Mouse (Mus musculus) kidney, adult 2 months (tissue): ENCODE measurements around the gene Mms22l. TPM values are rescaled to one million over a fixed set of nuclear protein-coding genes. Genes with fewer than 3 reads are reported as not detected.

ENCODE experiments used
- DNase-seq: peaks from one replicate; pipeline ENCODE4 v3.0.0; 2021
- H3K27ac ChIP-seq: fragments of 200-500 bp; 2 replicates; pipeline ENCODE4 v1.5.1; 2012; ENCODE audit warnings: low read depth, low read length, control low read depth, inconsistent platforms; ENCODE audit not compliant: insufficient read depth
- H3K27me3 ChIP-seq: fragments of 200-500 bp; replicated peaks from 2 replicates; pipeline ENCODE4 v1.6.1; 2012; ENCODE audit warnings: mild to moderate bottlenecking, moderate library complexity, low read length, inconsistent platforms; ENCODE audit not compliant: control insufficient read depth, insufficient read depth
- H3K36me3 ChIP-seq: fragments of 200-500 bp; 2 replicates; pipeline ENCODE4 v1.6.1; 2012; ENCODE audit warnings: mild to moderate bottlenecking, moderate library complexity, low read length, inconsistent platforms; ENCODE audit not compliant: control insufficient read depth, insufficient read depth
- H3K4me1 ChIP-seq: fragments of 200-500 bp; 2 replicates; pipeline ENCODE4 v1.6.1; 2011; ENCODE audit warnings: low read length; ENCODE audit not compliant: control insufficient read depth, insufficient read depth
- H3K4me3 ChIP-seq: fragments of 200-500 bp; 2 replicates; pipeline ENCODE4 v1.5.1; 2011; ENCODE audit warnings: mild to moderate bottlenecking, low read depth, low read length, control low read depth; ENCODE audit not compliant: insufficient read depth
- CTCF ChIP-seq: fragments of 200-500 bp; conservative IDR thresholded peaks from 2 replicates; pipeline ENCODE4 v1.5.1; 2011; ENCODE audit warnings: low read depth, mild to moderate bottlenecking, control low read depth, low read length, moderate library complexity, mixed read lengths; ENCODE audit not compliant: insufficient read depth, insufficient read length
- POLR2A ChIP-seq: fragments of 200-500 bp; IDR thresholded peaks from one replicate; pipeline ENCODE4 v1.6.1; 2011; ENCODE audit warnings: low read depth, low read length, control low read depth
- WGBS: fragments of 180-500 bp; shearing (Covaris S2); methylation state at CpG from one replicate; pipeline ENCODE4 v1.1.7; 2018; 5-methylcytosine and 5-hydroxymethylcytosine counted together
- polyA plus RNA-seq: library from polyadenylated mRNA; depleted of rRNA; stranded (reverse); fragments of >200 nt; gene quantifications from 2 replicates; pipeline ENCODE4 v1.2.3, GENCODE M21; 2012

Mms22l gene
- polyA plus RNA-seq, 1 experiment: 1.1 TPM

GRCm38 (mm10) chr4:24556116-24556820 lies 60.0 kb downstream of the Mms22l start:
- no peak overlapping the region for H3K4me3 ChIP-seq
- no peaks in the 10 kb centered on the region for H3K27me3 ChIP-seq
- no peak for TF ChIP-seq CTCF
- TF ChIP-seq POLR2A: no peak
- no peaks in the 10 kb centered on the region for H3K36me3 ChIP-seq
- WGBS: 47% methylated on average over 6 of the region's 6 CpGs
- DNase-seq: no peak
- no peaks in the 10 kb centered on the region for H3K4me1 ChIP-seq
- H3K27ac ChIP-seq: no peak overlapping the region

GRCm38 (mm10) chr4:24557149-24557548 lies 60.9 kb downstream of the Mms22l start:
- Histone ChIP-seq H3K4me3 (no peak overlapping the region), H3K27me3 (no peaks in the 10 kb centered on the region), H3K27ac (no peak overlapping the region), H3K4me1 (no peaks in the 10 kb centered on the region), H3K36me3 (no peaks in the 10 kb centered on the region)
- no peak for DNase-seq
- 88% methylated on average over 4 of the region's 4 CpGs for WGBS
- no peak for TF ChIP-seq POLR2A
- no peak for TF ChIP-seq CTCF

- no peak for DNase-seq
- no peak overlapping the region for H3K27ac ChIP-seq
- TF ChIP-seq POLR2A: no peak
- TF ChIP-seq CTCF: no peak
- 69% methylated on average over 6 of the region's 6 CpGs for WGBS
- H3K36me3 ChIP-seq: no peaks in the 10 kb centered on the region
- H3K4me3 ChIP-seq: no peak overlapping the region
- no peaks in the 10 kb centered on the region for H3K4me1 ChIP-seq
- no peaks in the 10 kb centered on the region for H3K27me3 ChIP-seq
Measured at GRCm38 (mm10) chr4:24568026-24568425, 71.8 kb downstream of the Mms22l start.

- no peaks in the 10 kb centered on the region for H3K4me1 ChIP-seq
- no peak for DNase-seq
- 82% methylated on average over 7 of the region's 7 CpGs for WGBS
- no peak overlapping the region for H3K27ac ChIP-seq
- no peaks in the 10 kb centered on the region for H3K27me3 ChIP-seq
- no peak overlapping the region for H3K4me3 ChIP-seq
- no peaks in the 10 kb centered on the region for H3K36me3 ChIP-seq
- no peak for TF ChIP-seq CTCF
- TF ChIP-seq POLR2A: no peak
Measured at GRCm38 (mm10) chr4:24568989-24569556, 72.8 kb downstream of the Mms22l start.

DNA sequence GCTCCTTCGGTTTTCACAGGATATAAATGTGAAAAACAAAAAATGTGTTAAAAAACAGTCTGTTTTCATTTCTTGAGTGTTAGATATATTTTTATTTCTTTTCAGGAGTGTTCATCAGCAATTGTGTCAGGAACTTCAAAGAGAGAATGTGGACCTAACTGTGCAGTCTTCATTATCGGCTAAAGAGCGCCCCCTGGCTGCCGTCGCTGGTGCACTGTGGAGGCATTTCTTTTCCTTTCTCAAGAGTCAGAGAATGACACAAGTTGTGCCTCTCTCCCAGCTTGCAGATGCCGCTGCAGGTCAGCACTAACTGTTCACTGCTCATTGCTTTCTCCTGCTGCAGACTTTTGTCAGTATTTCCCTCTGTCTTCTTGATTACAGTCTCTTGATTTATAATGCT lies 78.0 kb downstream of the Mms22l start:
- TF ChIP-seq POLR2A (no peak), CTCF (peak; percentile 92)
- H3K4me1 ChIP-seq: no peaks in the 10 kb centered on the region
- no peak overlapping the region for H3K4me3 ChIP-seq
- WGBS: 16% methylated on average over 6 of the region's 6 CpGs
- peak; percentile 72 for DNase-seq
- no peaks in the 10 kb centered on the region for H3K27me3 ChIP-seq
- H3K36me3 ChIP-seq: no peaks in the 10 kb centered on the region
- H3K27ac ChIP-seq: no peak overlapping the region

DNA sequence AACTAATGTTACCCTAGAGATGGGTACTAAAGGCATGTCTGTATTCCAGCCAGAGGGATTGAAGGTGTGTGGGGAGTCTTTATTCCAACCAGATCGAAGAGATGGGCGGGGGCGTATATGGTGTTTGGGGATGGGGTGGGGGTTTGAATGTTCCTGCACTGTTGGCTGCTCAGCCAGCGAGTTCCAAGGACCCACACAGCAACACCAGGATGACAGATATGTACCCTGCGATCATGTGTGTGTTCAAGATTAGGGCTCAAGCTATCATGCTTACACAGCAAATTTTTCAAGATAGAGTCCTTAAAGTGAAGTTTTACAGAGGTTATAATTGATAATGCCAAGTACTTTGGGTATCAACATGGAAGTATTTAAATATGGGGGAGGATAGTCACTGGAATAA lies 81.3 kb downstream of the Mms22l start:
- TF ChIP-seq CTCF: no peak
- TF ChIP-seq POLR2A: no peak
- Histone ChIP-seq H3K27me3 (no peaks in the 10 kb centered on the region), H3K36me3 (no peaks in the 10 kb centered on the region), H3K27ac (no peak overlapping the region), H3K4me1 (no peaks in the 10 kb centered on the region), H3K4me3 (no peak overlapping the region)
- no peak for DNase-seq
- 98% methylated on average over 5 of the region's 5 CpGs for WGBS

GRCm38 (mm10) chr4:24582295-24582694 lies 86.0 kb downstream of the Mms22l start:
- DNase-seq: no peak
- Histone ChIP-seq H3K27ac (no peak overlapping the region), H3K4me3 (no peak overlapping the region), H3K36me3 (no peaks in the 10 kb centered on the region), H3K4me1 (no peaks in the 10 kb centered on the region), H3K27me3 (no peaks in the 10 kb centered on the region)
- WGBS: 46% methylated on average over 1 of the region's 1 CpGs
- no peak for TF ChIP-seq CTCF
- TF ChIP-seq POLR2A: no peak
